Mouse (Mus musculus): ENCODE data around the gene Slc22a12. TPM values are rescaled to one million over a fixed set of nuclear protein-coding genes. Genes with fewer than 3 reads are reported as not detected.

Gene Slc22a12
- polyA plus RNA-seq, 1 experiment: 1,526 TPM

GRCm38 (mm10) chr19:6509881-6510280, 33.0 kb downstream of the Slc22a12 start:
- Histone ChIP-seq H3K4me1 (ENCODE audit: control insufficient read depth, insufficient read depth, low read length) (no peaks in the 10 kb centered on the region), H3K27me3 (replicated peaks; ENCODE audit: control insufficient read depth, insufficient read depth, low read length) (no peaks in the 10 kb centered on the region), H3K4me3 (ENCODE audit: insufficient read depth, low read depth, low read length) (no peak overlapping the region), H3K36me3 (ENCODE audit: control insufficient read depth, insufficient read depth, low read length) (no peaks in the 10 kb centered on the region), H3K27ac (ENCODE audit: insufficient read depth, low read depth, low read length) (no peak overlapping the region)
- DNase-seq: no peak
- WGBS: 78% methylated on average over 10 of the region's 10 CpGs
- no peak for TF ChIP-seq CTCF (conservative IDR thresholded peaks at IDR 0.05; ENCODE audit: insufficient read depth, insufficient read length, low read depth, low read length)
- no peak for TF ChIP-seq POLR2A (IDR thresholded peaks at IDR 0.05; ENCODE audit: low read depth, low read length)

GRCm38 (mm10) chr19:6507393-6507792, 35.4 kb downstream of the Slc22a12 start:
- 38% methylated on average over 10 of the region's 10 CpGs for WGBS
- no peaks in the 10 kb centered on the region for H3K36me3 ChIP-seq (ENCODE audit: control insufficient read depth, insufficient read depth, low read length)
- H3K4me1 ChIP-seq (ENCODE audit: control insufficient read depth, insufficient read depth, low read length): no peaks in the 10 kb centered on the region
- DNase-seq: no peak
- H3K27ac ChIP-seq (ENCODE audit: insufficient read depth, low read depth, low read length): no peak overlapping the region
- H3K4me3 ChIP-seq (ENCODE audit: insufficient read depth, low read depth, low read length): no peak overlapping the region
- no peaks in the 10 kb centered on the region for H3K27me3 ChIP-seq (replicated peaks; ENCODE audit: control insufficient read depth, insufficient read depth, low read length)
- TF ChIP-seq CTCF (conservative IDR thresholded peaks at IDR 0.05; ENCODE audit: insufficient read depth, insufficient read length, low read depth, low read length): no peak
- TF ChIP-seq POLR2A (IDR thresholded peaks at IDR 0.05; ENCODE audit: low read depth, low read length): no peak

- Histone ChIP-seq H3K4me3 (ENCODE audit: insufficient read depth, low read depth, low read length) (no peak overlapping the region), H3K36me3 (ENCODE audit: control insufficient read depth, insufficient read depth, low read length) (no peaks in the 10 kb centered on the region), H3K4me1 (ENCODE audit: control insufficient read depth, insufficient read depth, low read length) (no peaks in the 10 kb centered on the region), H3K27ac (ENCODE audit: insufficient read depth, low read depth, low read length) (no peak overlapping the region), H3K27me3 (replicated peaks; ENCODE audit: control insufficient read depth, insufficient read depth, low read length) (no peaks in the 10 kb centered on the region)
- WGBS: 76% methylated on average over 12 of the region's 12 CpGs
- TF ChIP-seq CTCF (conservative IDR thresholded peaks at IDR 0.05; ENCODE audit: insufficient read depth, insufficient read length, low read depth, low read length) (no peak), POLR2A (IDR thresholded peaks at IDR 0.05; ENCODE audit: low read depth, low read length) (no peak)
- DNase-seq: no peak
Measured at GRCm38 (mm10) chr19:6504656-6505045, 38.2 kb downstream of the Slc22a12 start.

- no peaks in the 10 kb centered on the region for H3K4me1 ChIP-seq (ENCODE audit: control insufficient read depth, insufficient read depth, low read length)
- no peaks in the 10 kb centered on the region for H3K27me3 ChIP-seq (replicated peaks; ENCODE audit: control insufficient read depth, insufficient read depth, low read length)
- no peak overlapping the region for H3K4me3 ChIP-seq (ENCODE audit: insufficient read depth, low read depth, low read length)
- no peak for TF ChIP-seq POLR2A (IDR thresholded peaks at IDR 0.05; ENCODE audit: low read depth, low read length)
- TF ChIP-seq CTCF (conservative IDR thresholded peaks at IDR 0.05; ENCODE audit: insufficient read depth, insufficient read length, low read depth, low read length): no peak
- H3K36me3 ChIP-seq (ENCODE audit: control insufficient read depth, insufficient read depth, low read length): no peaks in the 10 kb centered on the region
- no peak for DNase-seq
- no peak overlapping the region for H3K27ac ChIP-seq (ENCODE audit: insufficient read depth, low read depth, low read length)
- WGBS: 19% methylated on average over 16 of the region's 16 CpGs
Measured at GRCm38 (mm10) chr19:6503926-6504655, 38.7 kb downstream of the Slc22a12 start.

GRCm38 (mm10) chr19:6502543-6503319, 40.1 kb downstream of the Slc22a12 start:
- no peak overlapping the region for H3K27ac ChIP-seq (ENCODE audit: insufficient read depth, low read depth, low read length)
- no peaks in the 10 kb centered on the region for H3K36me3 ChIP-seq (ENCODE audit: control insufficient read depth, insufficient read depth, low read length)
- no peaks in the 10 kb centered on the region for H3K4me1 ChIP-seq (ENCODE audit: control insufficient read depth, insufficient read depth, low read length)
- peak overlapping the region; percentile 6; the same call in 1 of the 2 replicates for H3K4me3 ChIP-seq (ENCODE audit: insufficient read depth, low read depth, low read length)
- DNase-seq: peak; percentile 62
- TF ChIP-seq POLR2A (IDR thresholded peaks at IDR 0.05; ENCODE audit: low read depth, low read length): no peak
- no peak for TF ChIP-seq CTCF (conservative IDR thresholded peaks at IDR 0.05; ENCODE audit: insufficient read depth, insufficient read length, low read depth, low read length)
- no peaks in the 10 kb centered on the region for H3K27me3 ChIP-seq (replicated peaks; ENCODE audit: control insufficient read depth, insufficient read depth, low read length)
- WGBS: 5% methylated on average over 20 of the region's 20 CpGs

- WGBS: under 1% methylated on average over 25 of the region's 25 CpGs
- Histone ChIP-seq H3K27ac (ENCODE audit: insufficient read depth, low read depth, low read length) (no peak overlapping the region), H3K4me3 (ENCODE audit: insufficient read depth, low read depth, low read length) (no peak overlapping the region), H3K27me3 (replicated peaks; ENCODE audit: control insufficient read depth, insufficient read depth, low read length) (no peaks in the 10 kb centered on the region; the same call in 1 of the 2 replicates), H3K36me3 (ENCODE audit: control insufficient read depth, insufficient read depth, low read length) (no peaks in the 10 kb centered on the region), H3K4me1 (ENCODE audit: control insufficient read depth, insufficient read depth, low read length) (no peaks in the 10 kb centered on the region)
- peak; percentile 63 for DNase-seq
- TF ChIP-seq POLR2A (IDR thresholded peaks at IDR 0.05; ENCODE audit: low read depth, low read length) (no peak), CTCF (conservative IDR thresholded peaks at IDR 0.05; ENCODE audit: insufficient read depth, insufficient read length, low read depth, low read length) (no peak)
Measured at GRCm38 (mm10) chr19:6502035-6502541, 40.7 kb downstream of the Slc22a12 start.

- Histone ChIP-seq H3K36me3 (ENCODE audit: control insufficient read depth, insufficient read depth, low read length) (no peaks in the 10 kb centered on the region), H3K27ac (ENCODE audit: insufficient read depth, low read depth, low read length) (no peak overlapping the region), H3K4me1 (ENCODE audit: control insufficient read depth, insufficient read depth, low read length) (no peaks in the 10 kb centered on the region), H3K4me3 (ENCODE audit: insufficient read depth, low read depth, low read length) (no peak overlapping the region), H3K27me3 (replicated peaks; ENCODE audit: control insufficient read depth, insufficient read depth, low read length) (no peaks in the 10 kb centered on the region; the same call in 1 of the 2 replicates)
- 31% methylated on average over 2 of the region's 2 CpGs for WGBS
- DNase-seq: no peak
- TF ChIP-seq CTCF (conservative IDR thresholded peaks at IDR 0.05; ENCODE audit: insufficient read depth, insufficient read length, low read depth, low read length) (no peak), POLR2A (IDR thresholded peaks at IDR 0.05; ENCODE audit: low read depth, low read length) (no peak)
Measured at GRCm38 (mm10) chr19:6500636-6501025, 42.2 kb downstream of the Slc22a12 start.

Data from kidney, adult 2 months (tissue).